Mouse (Mus musculus): ENCODE measurements around the gene Slc4a10. TPM values are rescaled to one million over a fixed set of nuclear protein-coding genes. Genes with fewer than 3 reads are reported as not detected.

The Slc4a10 gene
- total RNA-seq, 1 experiment from 2014 or later: not detected

GRCm38 (mm10) chr2:62244167-62244566, 197.9 kb downstream of the Slc4a10 start:
- no peak for ATAC-seq (replicated peaks; ENCODE audit: insufficient number of reproducible peaks, low FRiP score, low TSS enrichment, poor library complexity, severe bottlenecking)

- ATAC-seq (replicated peaks; ENCODE audit: insufficient number of reproducible peaks, low FRiP score, low TSS enrichment, poor library complexity, severe bottlenecking): no peak
Measured at GRCm38 (mm10) chr2:62268467-62268866, 222.2 kb downstream of the Slc4a10 start.

- ATAC-seq (replicated peaks; ENCODE audit: insufficient number of reproducible peaks, low FRiP score, low TSS enrichment, poor library complexity, severe bottlenecking): no peak
Measured at GRCm38 (mm10) chr2:62271840-62272239, 225.6 kb downstream of the Slc4a10 start.

GRCm38 (mm10) chr2:62278779-62279178, 232.5 kb downstream of the Slc4a10 start:
- no peak for ATAC-seq (replicated peaks; ENCODE audit: insufficient number of reproducible peaks, low FRiP score, low TSS enrichment, poor library complexity, severe bottlenecking)

DNA sequence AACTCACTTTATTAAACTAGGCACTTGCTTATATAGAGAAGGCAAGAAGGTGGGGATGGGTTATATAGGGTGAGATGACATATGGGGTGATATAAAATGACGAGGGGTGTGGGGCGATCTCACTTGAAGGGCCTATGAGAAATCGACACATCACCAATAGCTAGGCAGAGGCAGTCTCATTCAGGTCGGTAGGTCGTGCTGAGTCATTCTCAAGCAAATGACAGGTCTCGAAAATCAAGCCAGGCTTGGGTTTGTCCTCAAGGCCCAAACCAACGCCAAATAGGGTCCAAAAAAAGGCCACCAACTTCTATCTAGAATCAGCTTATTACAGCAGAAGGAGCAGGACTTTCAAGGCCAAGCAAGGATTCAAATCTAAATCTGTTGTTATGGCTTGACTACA, 233.5 kb downstream of the Slc4a10 start:
- no peak for ATAC-seq (replicated peaks; ENCODE audit: insufficient number of reproducible peaks, low FRiP score, low TSS enrichment, poor library complexity, severe bottlenecking)

- no peak for ATAC-seq (replicated peaks; ENCODE audit: insufficient number of reproducible peaks, low FRiP score, low TSS enrichment, poor library complexity, severe bottlenecking)
Measured at GRCm38 (mm10) chr2:62285026-62285425, 238.8 kb downstream of the Slc4a10 start.

DNA sequence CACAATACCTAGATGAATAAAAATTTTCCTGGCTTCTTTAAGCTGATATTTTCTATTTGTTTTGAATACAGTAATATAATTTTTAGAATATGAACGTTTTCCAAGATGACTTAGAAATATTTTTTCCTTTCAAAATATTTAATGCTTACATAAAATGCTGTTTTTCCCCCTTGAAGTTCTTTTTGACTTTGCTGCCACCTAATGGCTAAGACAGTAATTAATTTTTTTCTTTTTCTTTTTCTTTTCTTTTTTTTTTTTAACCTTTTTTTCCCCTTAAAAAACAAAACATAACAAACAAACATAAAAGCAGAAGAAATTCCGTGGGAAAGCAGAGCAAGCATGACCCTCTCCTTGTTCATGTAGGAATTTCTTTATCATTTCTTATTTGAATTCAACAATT, 239.6 kb downstream of the Slc4a10 start:
- ATAC-seq (replicated peaks; ENCODE audit: insufficient number of reproducible peaks, low FRiP score, low TSS enrichment, poor library complexity, severe bottlenecking): no peak

DNA sequence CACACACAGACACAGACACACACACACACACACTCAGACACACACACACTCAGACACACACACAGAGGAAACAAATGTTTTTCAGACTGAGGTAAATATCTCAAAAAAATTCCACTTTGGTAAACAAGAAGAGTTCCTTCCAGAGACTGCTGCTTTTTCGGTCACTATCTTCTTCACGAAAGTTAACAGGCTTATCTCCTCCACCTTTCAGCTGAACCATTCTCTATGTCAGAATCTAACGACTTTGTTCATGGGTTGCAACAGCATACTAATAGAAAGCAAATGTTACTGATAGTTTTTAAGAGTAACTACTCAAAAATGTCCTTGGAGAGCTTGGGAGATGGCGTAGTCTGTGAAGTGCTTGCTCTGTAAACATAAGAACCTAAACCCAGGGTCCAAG, 241.3 kb downstream of the Slc4a10 start:
- ATAC-seq (replicated peaks; ENCODE audit: insufficient number of reproducible peaks, low FRiP score, low TSS enrichment, poor library complexity, severe bottlenecking): no peak

- ATAC-seq (replicated peaks; ENCODE audit: insufficient number of reproducible peaks, low FRiP score, low TSS enrichment, poor library complexity, severe bottlenecking): no peak
Measured at GRCm38 (mm10) chr2:62293846-62294245, 247.6 kb downstream of the Slc4a10 start.

GRCm38 (mm10) chr2:62301716-62302115, 255.5 kb downstream of the Slc4a10 start:
- no peak for ATAC-seq (replicated peaks; ENCODE audit: insufficient number of reproducible peaks, low FRiP score, low TSS enrichment, poor library complexity, severe bottlenecking)

DNA sequence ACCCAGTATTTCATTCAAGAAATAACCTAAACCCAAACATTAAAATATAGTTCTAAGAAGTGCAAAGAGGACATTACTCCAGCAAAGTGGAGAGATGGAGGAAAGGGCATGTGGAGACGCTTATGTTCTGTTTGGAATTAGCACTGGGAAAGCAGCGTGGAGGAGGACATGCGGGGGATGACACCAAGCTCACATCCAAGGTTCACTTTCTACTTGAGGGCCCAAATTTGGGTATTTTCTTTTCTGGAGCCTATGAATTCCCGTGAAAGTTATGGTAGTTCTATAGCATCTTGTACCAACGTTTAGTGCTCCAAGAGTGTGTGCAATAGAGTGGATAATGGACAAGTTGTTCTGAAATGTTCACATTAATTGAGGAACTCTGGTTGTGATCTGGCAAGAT, 260.7 kb downstream of the Slc4a10 start:
- no peak for ATAC-seq (replicated peaks; ENCODE audit: insufficient number of reproducible peaks, low FRiP score, low TSS enrichment, poor library complexity, severe bottlenecking)

DNA sequence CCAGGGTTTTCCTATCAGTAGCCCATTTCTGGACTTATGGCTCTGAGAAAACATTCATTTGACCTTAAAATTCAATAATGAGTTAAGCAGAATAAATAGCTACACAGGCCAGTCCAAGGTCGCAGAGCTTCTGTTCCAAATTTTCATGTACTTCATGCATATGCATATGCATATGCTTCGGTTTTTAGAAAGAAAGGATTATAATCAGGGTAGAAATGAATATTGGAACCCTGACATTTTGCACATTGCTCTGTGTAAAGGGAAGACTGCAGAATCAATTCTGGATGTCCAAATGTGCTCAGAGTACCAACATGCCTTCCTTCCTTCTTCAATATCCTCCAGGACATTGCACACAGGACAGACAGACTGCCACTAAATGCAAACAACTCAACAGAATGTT, 261.2 kb downstream of the Slc4a10 start:
- ATAC-seq (replicated peaks; ENCODE audit: insufficient number of reproducible peaks, low FRiP score, low TSS enrichment, poor library complexity, severe bottlenecking): no peak

GRCm38 (mm10) chr2:62316930-62317329, 270.7 kb downstream of the Slc4a10 start:
- no peak for ATAC-seq (replicated peaks; ENCODE audit: insufficient number of reproducible peaks, low FRiP score, low TSS enrichment, poor library complexity, severe bottlenecking)

DNA sequence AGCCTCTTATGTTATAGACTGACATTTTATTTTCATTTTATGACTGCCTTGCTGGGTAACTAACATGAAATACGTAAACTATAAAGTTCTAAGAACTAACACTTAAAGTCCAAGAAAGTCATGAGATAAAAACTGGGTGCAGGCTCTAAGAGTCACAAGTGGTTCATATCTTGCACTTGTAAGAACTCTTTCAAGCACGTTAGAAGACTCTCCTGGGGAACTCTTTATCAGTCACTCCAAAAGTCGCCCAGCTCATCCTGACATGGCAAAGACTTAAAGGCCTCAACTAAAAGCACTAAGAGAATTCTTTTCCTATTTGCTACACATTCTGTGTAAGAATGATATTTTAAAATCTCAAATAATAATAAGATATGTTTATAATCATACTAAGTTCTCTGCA, 273.2 kb downstream of the Slc4a10 start:
- no peak for ATAC-seq (replicated peaks; ENCODE audit: insufficient number of reproducible peaks, low FRiP score, low TSS enrichment, poor library complexity, severe bottlenecking)

GRCm38 (mm10) chr2:62323078-62323637, 276.9 kb downstream of the Slc4a10 start:
- ATAC-seq (replicated peaks; ENCODE audit: insufficient number of reproducible peaks, low FRiP score, low TSS enrichment, poor library complexity, severe bottlenecking): no peak

DNA sequence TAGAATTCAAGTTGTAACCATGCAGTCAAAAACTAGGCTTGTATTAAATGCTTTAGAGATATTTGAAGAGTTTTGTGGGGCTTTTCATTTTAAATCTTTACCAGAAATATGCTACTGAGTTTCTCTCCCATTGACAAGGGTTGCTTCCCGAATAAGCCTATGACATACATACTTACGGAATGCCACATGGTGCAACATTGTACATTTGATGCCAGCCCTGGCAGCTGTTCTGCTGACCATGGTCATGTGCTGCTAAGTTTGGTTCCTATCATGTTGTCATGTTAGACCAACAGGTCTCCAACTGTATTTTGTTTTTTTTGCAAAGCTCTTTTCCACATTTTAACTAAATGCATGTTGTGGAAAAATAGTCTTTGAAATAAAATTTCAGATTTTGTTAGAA, 279.1 kb downstream of the Slc4a10 start:
- ATAC-seq (replicated peaks; ENCODE audit: insufficient number of reproducible peaks, low FRiP score, low TSS enrichment, poor library complexity, severe bottlenecking): no peak

DNA sequence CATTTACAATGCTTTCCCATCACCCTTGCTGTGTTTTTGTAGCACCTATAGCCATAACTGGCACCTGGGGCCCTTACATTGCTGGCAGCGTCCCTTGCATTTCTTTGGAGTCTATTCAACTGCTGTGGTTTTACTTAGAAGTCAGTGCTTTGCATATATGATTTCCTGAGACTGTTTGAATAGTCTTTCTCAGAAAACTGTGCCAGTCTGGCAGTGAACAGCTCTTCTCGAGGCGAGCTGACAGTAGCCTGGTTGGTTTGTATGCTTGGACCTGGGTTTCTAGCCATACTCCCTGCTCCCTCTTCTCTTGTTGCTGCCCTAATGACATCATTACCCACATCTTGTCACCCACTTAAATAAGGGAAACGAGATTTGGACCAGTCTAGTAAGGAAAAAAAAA, 285.7 kb downstream of the Slc4a10 start:
- ATAC-seq (replicated peaks; ENCODE audit: insufficient number of reproducible peaks, low FRiP score, low TSS enrichment, poor library complexity, severe bottlenecking): no peak

GRCm38 (mm10) chr2:62332465-62332864, 286.2 kb downstream of the Slc4a10 start:
- ATAC-seq (replicated peaks; ENCODE audit: insufficient number of reproducible peaks, low FRiP score, low TSS enrichment, poor library complexity, severe bottlenecking): no peak

GRCm38 (mm10) chr2:62334397-62335243, 288.4 kb downstream of the Slc4a10 start:
- no peak for ATAC-seq (replicated peaks; ENCODE audit: insufficient number of reproducible peaks, low FRiP score, low TSS enrichment, poor library complexity, severe bottlenecking)

GRCm38 (mm10) chr2:62337086-62337485, 290.8 kb downstream of the Slc4a10 start:
- ATAC-seq (replicated peaks; ENCODE audit: insufficient number of reproducible peaks, low FRiP score, low TSS enrichment, poor library complexity, severe bottlenecking): no peak

Data from monocyte, adult 5-6 weeks (primary cell).